Mouse (Mus musculus): ENCODE results near the gene Pnliprp1. TPM values are rescaled to one million over a fixed set of nuclear protein-coding genes. Genes with fewer than 3 reads are reported as not detected.

Gene Pnliprp1
- total and polyA plus RNA-seq, 3 experiments: not detected

GRCm38 (mm10) chr19:58720439-58720838 lies 8.2 kb upstream of the Pnliprp1 start:
- Histone ChIP-seq H3K9me3 (replicated peaks; ENCODE audit: insufficient read depth, low read length) (no peaks in the 10 kb centered on the region), H3K9ac (ENCODE audit: control insufficient read depth, low read depth, low read length, poor library complexity, severe bottlenecking) (no peak overlapping the region), H3K36me3 (ENCODE audit: control insufficient read depth in 1 of 2, insufficient read depth in 2 of 2, low read length in 2 of 2) (no peaks in the 10 kb centered on the region), H3K4me1 (ENCODE audit: control insufficient read depth in 1 of 2, insufficient read depth in 2 of 2, low read length in 2 of 2) (no peaks in the 10 kb centered on the region), H3K27ac (ENCODE audit: control insufficient read depth, low read depth, low read length) (no peak overlapping the region), H3K4me3 (ENCODE audit: control insufficient read depth in 1 of 2, insufficient read depth in 1 of 2, low read depth in 2 of 2, low read length in 2 of 2) (no peak overlapping the region), H3K79me2 (ENCODE audit: control insufficient read depth, insufficient read depth, low read length, poor library complexity) (no peaks in the 10 kb centered on the region), H3K27me3 (ENCODE audit: control insufficient read depth in 1 of 2, insufficient read depth in 2 of 2, low read length in 2 of 2) (no peaks in the 10 kb centered on the region)
- TF ChIP-seq MAZ (IDR thresholded peaks at IDR 0.05; ENCODE audit: low read depth, low read length) (no peak), ZNF384 (IDR thresholded peaks at IDR 0.05; ENCODE audit: low read depth, low read length) (no peak), MAFK (IDR thresholded peaks at IDR 0.05; ENCODE audit: borderline replicate concordance, low read depth, low read length) (no peak), TBP (IDR thresholded peaks at IDR 0.05; ENCODE audit: low read depth, low read length) (no peak), ETS1 (IDR thresholded peaks at IDR 0.05; ENCODE audit: low read depth, low read length) (no peak), CHD1 (IDR thresholded peaks at IDR 0.05; ENCODE audit: low read depth, low read length) (no peak), SIN3A (IDR thresholded peaks at IDR 0.05; ENCODE audit: low read length) (no peak), MXI1 (IDR thresholded peaks at IDR 0.05; ENCODE audit: low read depth, low read length) (no peak), TCF12 (IDR thresholded peaks at IDR 0.05; ENCODE audit: low read depth, low read length) (no peak), RCOR1 (IDR thresholded peaks at IDR 0.05; ENCODE audit: low read depth, low read length) (no peak), CHD2 (IDR thresholded peaks at IDR 0.05; ENCODE audit: low read length) (no peak), SMC3 (IDR thresholded peaks at IDR 0.05; ENCODE audit: low read depth, low read length) (no peak), JUND (IDR thresholded peaks at IDR 0.05; ENCODE audit: low read depth, low read length) (no peak), ZC3H11A (IDR thresholded peaks at IDR 0.05; ENCODE audit: low read depth, low read length) (no peak), POLR2A (IDR thresholded peaks at IDR 0.05; ENCODE audit: control insufficient read depth in 1 of 2, insufficient read depth in 1 of 2, low read depth in 1 of 2, low read length in 2 of 2, poor library complexity in 1 of 2) (no peak), ZKSCAN1 (IDR thresholded peaks at IDR 0.05; ENCODE audit: low read depth, low read length) (no peak), USF1 (IDR thresholded peaks at IDR 0.05; ENCODE audit: low read depth, low read length) (no peak)
- DNase-seq (ENCODE audit: low read depth, low spot score): no peak

GRCm38 (mm10) chr19:58726551-58726950 lies 2.1 kb upstream of the Pnliprp1 start:
- Histone ChIP-seq H3K27ac (ENCODE audit: control insufficient read depth, low read depth, low read length) (no peak overlapping the region), H3K4me3 (ENCODE audit: control insufficient read depth in 1 of 2, insufficient read depth in 1 of 2, low read depth in 2 of 2, low read length in 2 of 2) (no peak overlapping the region), H3K79me2 (ENCODE audit: control insufficient read depth, insufficient read depth, low read length, poor library complexity) (no peaks in the 10 kb centered on the region)

More at GRCm38 (mm10) chr19:58726551-58726950, 2.1 kb upstream of the Pnliprp1 start:
- H3K4me1 ChIP-seq (ENCODE audit: control insufficient read depth in 1 of 2, insufficient read depth in 2 of 2, low read length in 2 of 2): no peaks in the 10 kb centered on the region
- TF ChIP-seq E2F4 (IDR thresholded peaks at IDR 0.05; ENCODE audit: borderline replicate concordance, low read depth, low read length) (no peak), MYC (IDR thresholded peaks at IDR 0.05; ENCODE audit: low read depth, low read length) (no peak), TCF12 (IDR thresholded peaks at IDR 0.05; ENCODE audit: low read depth, low read length) (no peak), USF2 (IDR thresholded peaks at IDR 0.05; ENCODE audit: borderline replicate concordance in 1 of 2, insufficient read depth in 1 of 2, low read depth in 1 of 2, low read length in 2 of 2) (no peak), HCFC1 (IDR thresholded peaks at IDR 0.05; ENCODE audit: low read depth, low read length) (no peak), MXI1 (IDR thresholded peaks at IDR 0.05; ENCODE audit: low read depth, low read length) (no peak), ZC3H11A (IDR thresholded peaks at IDR 0.05; ENCODE audit: low read depth, low read length) (no peak), POLR2AphosphoS2 (IDR thresholded peaks at IDR 0.05; ENCODE audit: low read length) (no peak), KAT2A (conservative IDR thresholded peaks at IDR 0.05; ENCODE audit: low read depth, low read length) (no peak), MEF2A (IDR thresholded peaks at IDR 0.05; ENCODE audit: extremely low read depth, insufficient replicate concordance, low read depth, low read length, poor library complexity, severe bottlenecking) (no peak), MYB (IDR thresholded peaks at IDR 0.05; ENCODE audit: low read depth, low read length) (no peak), MAZ (IDR thresholded peaks at IDR 0.05; ENCODE audit: low read depth, low read length) (no peak), ETS1 (IDR thresholded peaks at IDR 0.05; ENCODE audit: low read depth, low read length) (no peak)
- H3K9ac ChIP-seq (ENCODE audit: control insufficient read depth, low read depth, low read length, poor library complexity, severe bottlenecking): no peak overlapping the region
- H3K9me3 ChIP-seq (replicated peaks; ENCODE audit: insufficient read depth, low read length): no peaks in the 10 kb centered on the region
- no peaks in the 10 kb centered on the region for H3K27me3 ChIP-seq (ENCODE audit: control insufficient read depth in 1 of 2, insufficient read depth in 2 of 2, low read length in 2 of 2)
- no peak for DNase-seq (ENCODE audit: low read depth, low spot score)
- no peaks in the 10 kb centered on the region for H3K36me3 ChIP-seq (ENCODE audit: control insufficient read depth in 1 of 2, insufficient read depth in 2 of 2, low read length in 2 of 2)
